Mouse (Mus musculus) heart, embryonic 15.5 days (tissue): ENCODE measurements around the gene Plekhg3. TPM values are rescaled to one million over a fixed set of nuclear protein-coding genes. Genes with fewer than 3 reads are reported as not detected.

Source experiments
- ATAC-seq: fragments of 200-750 bp; cut with Nextera tagmentation; replicated peaks from 2 replicates; pipeline ENCODE4 v1.8.0; 2017; ENCODE audit warnings: low read depth, moderate TSS enrichment; ENCODE audit not compliant: insufficient number of reproducible peaks, insufficient read depth, low FRiP score
- H3K27ac ChIP-seq: fragments of 300-500 bp; sonication (generic); 2 replicates; pipeline ENCODE4 v1.5.1; 2015; ENCODE audit warnings: mild to moderate bottlenecking, inconsistent platforms
- H3K27me3 ChIP-seq: fragments of 300-500 bp; sonication (generic); 2 replicates; pipeline ENCODE4 v1.6.1; 2015; ENCODE audit warnings: inconsistent platforms
- H3K36me3 ChIP-seq: fragments of 300-500 bp; sonication (generic); 2 replicates; pipeline ENCODE4 v1.6.1; 2015; ENCODE audit warnings: mild to moderate bottlenecking, inconsistent platforms
- H3K4me1 ChIP-seq: fragments of 300-500 bp; sonication (generic); replicated peaks from 2 replicates; pipeline ENCODE4 v1.6.1; 2015; ENCODE audit warnings: inconsistent platforms
- H3K4me2 ChIP-seq: fragments of 300-500 bp; sonication (generic); 2 replicates; pipeline ENCODE4 v1.6.1; 2015; ENCODE audit warnings: inconsistent platforms, mild to moderate bottlenecking, moderate library complexity
- H3K4me3 ChIP-seq: fragments of 300-500 bp; sonication (generic); 2 replicates; pipeline ENCODE4 v1.5.1; 2015; ENCODE audit warnings: mild to moderate bottlenecking, inconsistent platforms
- H3K9ac ChIP-seq: fragments of 300-500 bp; sonication (generic); 2 replicates; pipeline ENCODE4 v1.6.1; 2015; ENCODE audit warnings: mild to moderate bottlenecking, inconsistent platforms
- H3K9me3 ChIP-seq: fragments of 300-500 bp; sonication (generic); replicated peaks from 2 replicates; pipeline ENCODE4 v1.6.1; 2016; ENCODE audit warnings: inconsistent platforms
- WGBS: fragments of 180-500 bp; shearing (Covaris S2); methylation state at CpG from one replicate; pipeline ENCODE4 v1.1.7; 2015; ENCODE audit warnings: mixed read lengths; 5-methylcytosine and 5-hydroxymethylcytosine counted together
- polyA plus RNA-seq: library from polyadenylated mRNA; unstranded; fragments of >200 nt; fragmentation: Nextera tagmentation; extraction: Ambion mirVana; gene quantifications from 2 replicates; pipeline ENCODE4 v1.2.1, GENCODE M21; 2015

Gene Plekhg3
- polyA plus RNA-seq, 1 experiment from 2014 or later: 7.1 TPM

- Histone ChIP-seq H3K36me3 (no peaks in the 10 kb centered on the region), H3K4me1 (peaks cover 6% of the 10 kb centered on the region; the same call in 1 of the 2 replicates), H3K9me3 (no peaks in the 10 kb centered on the region), H3K4me2 (no peak overlapping the region), H3K27ac (no peak overlapping the region), H3K27me3 (peaks cover 6% of the 10 kb centered on the region), H3K9ac (no peak overlapping the region), H3K4me3 (no peak overlapping the region)
- WGBS: 53% methylated on average over 9 of the region's 9 CpGs
- ATAC-seq: no peak
Measured at GRCm38 (mm10) chr12:76527245-76527881, 3.3 kb upstream of the Plekhg3 start.

DNA sequence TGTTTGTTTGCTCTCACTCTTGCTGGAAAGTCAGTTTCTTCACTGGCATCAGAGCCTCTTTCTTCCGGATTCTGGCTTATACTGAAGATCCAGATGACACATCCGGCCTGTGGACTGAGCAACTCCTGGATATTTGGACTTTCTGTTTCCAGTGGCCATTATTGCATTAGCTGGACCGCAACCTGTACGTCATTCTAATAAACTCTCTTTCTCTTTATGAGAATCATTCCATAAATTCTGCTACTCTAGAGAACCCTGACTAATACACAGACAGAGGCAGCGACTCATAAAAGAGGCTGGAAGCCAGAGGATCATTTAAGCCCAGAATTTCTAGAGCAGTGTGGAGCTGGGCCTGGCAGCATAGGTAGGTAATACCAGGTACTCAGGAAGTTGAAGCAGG is 1.9 kb upstream of the Plekhg3 start:
- 87% methylated on average over 5 of the region's 5 CpGs for WGBS
- H3K4me3 ChIP-seq: no peak overlapping the region
- H3K9ac ChIP-seq: no peak overlapping the region
- no peaks in the 10 kb centered on the region for H3K36me3 ChIP-seq
- H3K9me3 ChIP-seq: no peaks in the 10 kb centered on the region
- peaks cover 6% of the 10 kb centered on the region for H3K27me3 ChIP-seq
- H3K4me2 ChIP-seq: no peak overlapping the region
- H3K27ac ChIP-seq: no peak overlapping the region
- peaks cover 4% of the 10 kb centered on the region for H3K4me1 ChIP-seq
- ATAC-seq: no peak

DNA sequence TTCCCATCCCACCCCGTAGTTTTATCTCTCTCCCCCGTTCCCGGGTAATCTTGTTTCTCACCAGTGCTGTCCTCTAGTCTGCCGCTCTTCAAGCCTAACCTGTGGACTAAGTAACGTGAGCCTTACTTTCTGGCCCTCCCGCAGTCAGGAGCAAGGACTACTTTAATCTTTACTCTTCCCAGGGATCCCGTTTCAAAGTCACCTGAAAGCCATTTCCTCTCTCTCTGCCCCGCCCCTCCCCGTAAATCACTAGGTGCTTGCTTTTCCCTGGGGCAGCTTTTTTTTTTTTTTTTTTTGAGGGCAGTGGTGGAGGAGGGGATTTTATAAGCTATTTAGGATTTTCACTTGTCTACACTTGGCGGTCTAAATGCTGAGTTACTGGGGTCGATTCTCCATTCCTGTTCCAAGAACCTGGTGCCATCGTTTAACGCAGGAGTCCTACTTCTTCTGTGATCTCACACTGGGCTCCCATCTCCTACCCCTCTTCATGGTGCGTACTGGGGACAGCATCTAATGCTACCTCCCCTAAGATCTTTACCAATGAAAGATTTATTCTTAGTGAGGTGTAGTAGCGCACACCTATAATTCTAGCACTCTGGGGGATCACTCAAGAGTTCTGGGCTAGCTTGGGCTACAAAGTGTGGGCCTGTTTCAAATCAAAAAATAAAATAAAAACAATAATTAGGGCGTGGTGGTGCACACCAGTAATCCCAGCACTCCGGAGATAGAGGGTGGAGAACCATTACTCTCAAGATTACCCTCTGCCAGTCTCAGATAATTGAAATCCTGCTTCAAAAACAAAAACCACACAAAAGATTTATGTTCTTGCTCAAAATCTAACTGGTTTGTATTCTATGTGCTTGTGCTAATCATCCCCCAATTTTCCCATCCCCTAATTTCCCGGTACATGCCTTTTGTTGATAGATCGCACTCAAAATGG is 1.6 kb downstream of the Plekhg3 start:
- Histone ChIP-seq H3K9me3 (no peaks in the 10 kb centered on the region), H3K4me3 (peak overlapping the region; percentile 85), H3K9ac (peak overlapping the region; percentile 85), H3K4me1 (peaks cover 31% of the 10 kb centered on the region), H3K27me3 (peaks cover 6% of the 10 kb centered on the region), H3K27ac (peak overlapping the region; percentile 91), H3K4me2 (peak overlapping the region; percentile 92), H3K36me3 (no peaks in the 10 kb centered on the region)
- WGBS: 9% methylated on average over 19 of the region's 19 CpGs
- ATAC-seq: no peak

DNA sequence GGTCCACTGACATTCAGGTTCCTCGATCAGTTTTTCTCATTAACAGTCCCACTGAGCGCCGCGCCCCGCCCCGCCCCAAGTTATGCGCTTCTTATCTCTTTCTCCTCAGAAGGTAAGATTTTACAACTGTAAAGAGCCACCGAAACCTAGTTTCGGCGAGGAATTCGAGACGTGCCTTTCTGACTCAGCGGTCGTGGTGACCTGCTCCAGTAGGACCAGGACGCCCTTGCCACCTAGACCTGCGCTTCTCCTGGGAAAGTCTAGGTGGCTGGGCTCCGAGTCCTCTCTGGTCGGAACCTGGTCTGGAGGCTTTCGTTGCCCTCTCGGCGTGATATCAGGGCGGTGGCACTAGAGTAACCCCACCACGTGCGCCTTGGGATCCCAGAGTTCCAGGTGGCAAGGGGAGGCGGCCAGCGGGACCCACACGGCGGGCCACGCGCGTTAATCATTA is 2.3 kb downstream of the Plekhg3 start:
- Histone ChIP-seq H3K36me3 (no peaks in the 10 kb centered on the region), H3K9ac (peak overlapping the region; percentile 85), H3K4me2 (peak overlapping the region; percentile 92), H3K27ac (peak overlapping the region; percentile 91), H3K4me1 (peaks cover 34% of the 10 kb centered on the region), H3K4me3 (peak overlapping the region; percentile 85), H3K9me3 (no peaks in the 10 kb centered on the region), H3K27me3 (peaks cover 6% of the 10 kb centered on the region)
- under 1% methylated on average over 31 of the region's 31 CpGs for WGBS
- ATAC-seq: no peak; the same call in 1 of the 2 replicates

DNA sequence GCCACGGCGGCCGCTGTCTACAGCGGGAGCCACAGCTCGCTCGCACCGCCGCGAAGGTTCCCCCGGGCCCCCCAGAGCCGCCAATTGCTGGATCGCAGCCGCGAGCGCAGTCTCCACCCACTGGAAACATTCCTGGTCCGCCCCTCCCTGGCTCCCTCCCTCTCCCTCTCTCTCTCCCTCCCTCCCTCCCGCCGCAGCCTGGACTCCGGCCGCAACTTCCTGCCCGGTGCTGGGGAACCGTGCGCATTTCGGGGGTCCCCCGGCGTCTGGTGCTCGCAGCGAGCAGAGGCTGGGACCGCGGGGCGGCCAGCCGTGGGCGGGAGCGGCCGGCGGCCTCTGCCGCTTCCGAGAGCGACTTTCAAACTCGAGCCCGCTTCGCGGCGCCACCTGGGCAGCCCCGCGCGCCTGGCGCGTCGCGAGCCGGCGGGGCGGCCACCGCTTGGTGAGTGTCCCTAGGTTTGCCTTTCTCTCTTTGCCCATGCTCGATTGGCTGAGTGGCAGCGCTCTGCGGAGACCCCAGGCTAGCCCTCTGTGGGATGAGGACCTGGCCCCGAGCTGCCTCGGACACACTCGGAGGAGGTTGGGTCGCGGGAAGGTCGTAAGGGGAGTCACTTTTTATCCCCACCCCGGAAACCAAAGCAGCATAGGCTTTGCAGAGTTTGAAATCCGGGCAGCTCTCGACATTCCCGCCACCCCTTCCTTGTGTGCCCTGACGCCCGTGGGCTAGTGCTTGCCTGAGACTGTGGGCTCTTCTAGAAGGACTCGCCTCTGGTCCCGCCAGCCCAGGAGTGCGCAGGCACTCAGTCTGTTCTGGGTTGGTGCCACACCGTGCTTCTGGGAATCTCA is 2.9 kb downstream of the Plekhg3 start:
- Histone ChIP-seq H3K9me3 (no peaks in the 10 kb centered on the region), H3K4me2 (peak overlapping the region; percentile 92), H3K27ac (peak overlapping the region; percentile 91), H3K27me3 (peaks cover 6% of the 10 kb centered on the region), H3K9ac (peak overlapping the region; percentile 85), H3K4me3 (peak overlapping the region; percentile 85), H3K4me1 (peaks cover 38% of the 10 kb centered on the region), H3K36me3 (no peaks in the 10 kb centered on the region)
- ATAC-seq: peak; percentile 82
- under 1% methylated on average over 72 of the region's 74 CpGs for WGBS

- Histone ChIP-seq H3K9ac (peak overlapping the region; percentile 85), H3K27ac (peak overlapping the region; percentile 91), H3K4me1 (peaks cover 38% of the 10 kb centered on the region), H3K9me3 (no peaks in the 10 kb centered on the region), H3K27me3 (peaks cover 6% of the 10 kb centered on the region), H3K4me2 (peak overlapping the region; percentile 92), H3K36me3 (no peaks in the 10 kb centered on the region), H3K4me3 (peak overlapping the region; percentile 85)
- WGBS: 1% methylated on average over 11 of the region's 11 CpGs
- ATAC-seq: no peak
Measured at GRCm38 (mm10) chr12:76534233-76534632, 3.5 kb downstream of the Plekhg3 start.

GRCm38 (mm10) chr12:76534641-76535283 is 4.1 kb downstream of the Plekhg3 start:
- no peak for ATAC-seq
- H3K36me3 ChIP-seq: 0 out of 2 replicates have a peak, but pooled peaks cover 4% of the 10 kb centered on the region
- peaks cover 6% of the 10 kb centered on the region for H3K27me3 ChIP-seq
- peak overlapping the region; percentile 85 for H3K9ac ChIP-seq
- H3K4me2 ChIP-seq: peak overlapping the region; percentile 92
- 11% methylated on average over 9 of the region's 9 CpGs for WGBS
- peaks cover 38% of the 10 kb centered on the region for H3K4me1 ChIP-seq
- no peaks in the 10 kb centered on the region for H3K9me3 ChIP-seq
- peak overlapping the region; percentile 91 for H3K27ac ChIP-seq
- peak overlapping the region; percentile 85 for H3K4me3 ChIP-seq

DNA sequence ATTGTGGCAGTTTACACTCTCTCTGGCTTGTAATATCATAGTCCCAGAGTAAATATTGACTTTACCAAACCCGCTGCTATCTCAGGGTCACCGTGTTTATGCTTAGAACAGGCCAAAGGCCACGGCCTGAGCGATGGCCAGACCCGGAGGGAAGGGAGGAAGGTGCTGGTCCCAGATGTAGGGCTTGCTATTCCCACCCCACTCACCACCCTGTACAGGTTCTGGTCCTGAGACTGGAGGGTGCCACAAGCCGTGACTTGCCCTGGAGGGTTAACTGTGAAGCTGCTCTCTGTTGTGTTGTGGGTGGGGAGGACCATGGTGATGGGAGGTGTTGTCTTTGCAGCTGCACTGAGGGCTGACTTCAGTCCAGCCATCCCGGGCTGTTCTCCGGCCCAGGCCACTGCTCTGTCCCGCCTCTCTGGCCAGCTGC is 4.8 kb downstream of the Plekhg3 start:
- 44% methylated on average over 9 of the region's 9 CpGs for WGBS

GRCm38 (mm10) chr12:76536591-76537153 is 6.0 kb downstream of the Plekhg3 start:
- 0 out of 2 replicates have a peak, but pooled peaks cover 2% of the 10 kb centered on the region for H3K27me3 ChIP-seq
- H3K9ac ChIP-seq: peak overlapping the region; percentile 22
- H3K4me2 ChIP-seq: peak overlapping the region; percentile 92

More for the DNA sequence above, 4.8 kb downstream of the Plekhg3 start:
- no peak for ATAC-seq
- Histone ChIP-seq H3K4me1 (peaks cover 39% of the 10 kb centered on the region), H3K9me3 (no peaks in the 10 kb centered on the region), H3K9ac (peak overlapping the region; percentile 85), H3K4me2 (peak overlapping the region; percentile 92), H3K36me3 (0 out of 2 replicates have a peak, but pooled peaks cover 4% of the 10 kb centered on the region), H3K27ac (peak overlapping the region; percentile 91), H3K27me3 (peaks cover 6% of the 10 kb centered on the region), H3K4me3 (peak overlapping the region; percentile 85)

DNA sequence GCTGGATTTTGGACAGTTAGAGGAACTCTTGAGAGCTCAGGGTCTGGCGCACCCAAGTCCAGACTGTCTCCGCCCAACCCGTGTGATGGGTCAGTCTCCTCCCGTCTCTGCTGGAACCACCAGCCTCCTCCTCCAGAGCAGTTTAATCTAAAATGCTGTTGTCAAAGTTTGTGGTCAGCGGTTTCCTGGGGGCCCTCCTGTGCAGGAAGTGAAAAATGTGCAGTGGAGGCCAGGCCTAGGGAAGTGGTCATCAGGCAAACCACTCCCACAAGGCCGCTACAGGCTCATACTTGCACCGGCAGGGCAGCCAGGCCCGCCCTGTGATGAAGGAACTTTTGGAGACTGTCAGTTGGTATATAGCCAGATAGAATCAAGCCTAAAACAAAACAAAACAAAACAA is 6.7 kb downstream of the Plekhg3 start:
- Histone ChIP-seq H3K27ac (peak overlapping the region; percentile 91; the same call in 1 of the 2 replicates), H3K36me3 (0 out of 2 replicates have a peak, but pooled peaks cover 4% of the 10 kb centered on the region), H3K27me3 (no peaks in the 10 kb centered on the region), H3K9ac (no peak overlapping the region), H3K4me3 (no peak overlapping the region), H3K4me1 (peaks cover 49% of the 10 kb centered on the region), H3K9me3 (no peaks in the 10 kb centered on the region), H3K4me2 (no peak overlapping the region; the same call in 1 of the 2 replicates)
- no peak for ATAC-seq
- WGBS: 67% methylated on average over 8 of the region's 8 CpGs

More at GRCm38 (mm10) chr12:76536591-76537153, 6.0 kb downstream of the Plekhg3 start:
- 40% methylated on average over 8 of the region's 8 CpGs for WGBS
- Histone ChIP-seq H3K36me3 (0 out of 2 replicates have a peak, but pooled peaks cover 4% of the 10 kb centered on the region), H3K27ac (peak overlapping the region; percentile 91), H3K4me1 (peaks cover 48% of the 10 kb centered on the region), H3K4me3 (no peak overlapping the region), H3K9me3 (no peaks in the 10 kb centered on the region)
- ATAC-seq: no peak
